Mouse (Mus musculus) left cerebral cortex, postnatal 14 days (tissue): ENCODE measurements around the gene Haus8. TPM values are rescaled to one million over a fixed set of nuclear protein-coding genes. Genes with fewer than 3 reads are reported as not detected.
A peak's percentile ranks its signal among the peaks of the same experiment; 100 is the strongest.
"Not testable (repeated sequence)": the region's sequence is repeated elsewhere in the genome, so short reads cannot be mapped to it uniquely, and the experiment has no call there.

Experiments used
- DNase-seq, 2 experiments: peaks; one replicate each; pipeline ENCODE4 v3.0.0; 2021 to 2022; ENCODE audit warnings: low spot score in 2 of 2, mixed read lengths in 1 of 2
- intact Hi-C: fragments of 180-260 bp; cut with DNase I; formaldehyde crosslinking; loops from one replicate; pipeline ENCODE4 v1.15.1; 2025
- long read RNA-seq, 2 experiments: library from polyadenylated mRNA; stranded (forward); transcript quantifications; one replicate each; pipeline ENCODE4 v2.0.0; 2021
- total RNA-seq, 2 experiments: library from RNA; stranded (reverse); gene quantifications; 2 replicates each; pipeline ENCODE4 v1.2.3; 2021

Haus8 gene
- 10 to 100 TPM; 11.7 to 15.3 TPM for total RNA-seq
- long read RNA-seq, experiment 1, transcript Haus8-201 (11 exons, 2,013 nt) = major isoform, 7 of 14 reads
- long read RNA-seq, experiment 1, partial matches to known transcripts = 1 of 14 reads
- long read RNA-seq, experiment 1, other reads (novel, unspliced or antisense) = 6 of 14 reads
- long read RNA-seq, experiment 2, transcript Haus8-201 (11 exons, 2,013 nt) = major isoform, 7 of 9 reads
- long read RNA-seq, experiment 2, partial matches to known transcripts = 1 of 9 reads
- long read RNA-seq, experiment 2, other reads (novel, unspliced or antisense) = 1 of 9 reads

DNA sequence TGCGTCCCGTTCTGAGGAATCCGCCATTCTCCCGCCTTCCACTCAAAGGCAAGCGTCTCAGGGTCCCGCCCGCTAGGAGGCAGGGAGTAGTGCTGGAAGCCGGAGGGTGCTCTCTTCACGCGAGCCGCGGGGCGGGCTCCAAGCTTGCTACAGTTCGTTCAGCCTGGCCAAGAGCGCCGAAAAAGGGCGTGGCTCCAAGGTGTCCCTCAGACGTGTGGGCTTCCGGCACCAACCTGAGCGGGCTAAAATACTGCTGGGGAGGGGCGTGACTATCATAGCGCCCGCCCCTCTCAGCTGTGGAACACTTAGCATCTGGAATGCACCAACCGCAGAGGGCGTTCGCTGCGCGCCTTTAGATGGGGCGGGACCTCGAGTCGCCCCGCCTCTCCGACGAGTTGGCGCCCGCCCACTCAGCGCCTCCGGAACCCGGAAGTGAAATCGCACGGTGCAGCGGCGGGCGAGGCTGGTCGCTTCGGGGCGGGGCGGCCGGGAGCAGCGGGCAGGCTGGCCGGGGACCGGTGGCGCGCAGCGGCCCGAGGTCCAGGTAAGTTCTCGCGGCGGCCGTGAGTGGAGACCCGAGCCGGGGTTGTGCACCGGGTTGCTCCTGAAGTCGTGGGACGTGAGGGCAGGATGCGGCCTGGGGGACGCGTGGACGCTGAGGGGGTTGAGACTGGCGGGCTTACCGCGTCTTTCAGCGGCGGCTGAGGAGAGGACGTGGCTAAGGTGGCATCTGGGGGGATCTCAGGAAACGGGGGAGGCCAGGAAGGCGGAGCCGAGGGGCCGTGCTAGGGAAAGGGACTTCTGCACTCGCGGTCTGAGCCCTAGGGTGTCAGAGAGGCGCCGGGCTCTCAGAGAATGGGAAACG is at the start of gene Haus8, which contains the start of gene Myo9b:
Gene Haus8 (minus strand): TSS at position 649 of the 865 bp plus-strand sequence.
Gene Myo9b (plus strand): TSS at position 429 of the 865 bp plus-strand sequence.
- intact Hi-C loops = loop anchor here (10.0 kb wide), 1 partner anchor 368 kb away; the partner anchor contains the start of gene Map1s
- DNase-seq = peak; percentile 97 to 99

DNA sequence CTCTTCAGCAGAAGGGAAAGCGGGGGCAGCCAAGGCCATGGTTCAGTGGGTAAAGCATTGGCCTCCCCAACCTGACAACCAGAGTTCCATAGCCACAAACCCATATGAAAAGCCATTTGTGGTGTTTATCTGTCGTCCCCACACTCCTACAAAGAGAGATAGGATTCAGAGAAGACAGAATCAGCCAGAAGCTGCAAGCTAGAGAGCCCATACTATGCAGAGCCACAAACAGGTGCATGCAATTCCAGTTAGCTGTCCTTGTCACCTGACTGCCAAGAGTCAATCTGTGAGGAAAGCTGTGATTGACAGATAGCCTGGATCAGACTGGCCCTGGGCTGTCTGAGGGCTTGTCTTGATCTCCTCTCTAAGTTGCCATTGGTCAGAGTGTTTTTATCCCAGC is 47.0 kb upstream of the Haus8 start:
- intact Hi-C loops = not testable (repeated sequence)

DNA sequence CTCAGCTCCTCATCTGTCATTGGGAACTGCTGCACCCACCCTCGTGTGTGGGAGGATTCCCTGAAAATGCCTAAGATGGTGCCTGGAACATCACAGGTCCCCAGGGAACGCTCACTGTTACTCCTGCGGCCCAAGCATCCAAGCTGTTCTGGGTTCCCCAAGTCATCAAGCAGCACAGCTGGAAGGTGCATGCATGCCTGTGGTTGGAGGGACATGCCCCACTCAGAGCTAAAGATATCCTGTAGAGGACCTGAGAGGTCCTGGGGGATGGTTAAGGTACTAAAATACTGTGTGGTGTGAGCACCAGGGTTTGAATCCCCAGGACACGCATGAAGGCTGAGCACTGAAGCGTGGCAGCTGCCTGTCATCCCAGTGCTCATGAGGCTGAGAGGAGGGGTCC is 45.9 kb upstream of the Haus8 start:
- intact Hi-C loops = not testable (repeated sequence)

More for the DNA sequence above, 47.0 kb upstream of the Haus8 start:
- DNase-seq = not testable (repeated sequence)

DNA sequence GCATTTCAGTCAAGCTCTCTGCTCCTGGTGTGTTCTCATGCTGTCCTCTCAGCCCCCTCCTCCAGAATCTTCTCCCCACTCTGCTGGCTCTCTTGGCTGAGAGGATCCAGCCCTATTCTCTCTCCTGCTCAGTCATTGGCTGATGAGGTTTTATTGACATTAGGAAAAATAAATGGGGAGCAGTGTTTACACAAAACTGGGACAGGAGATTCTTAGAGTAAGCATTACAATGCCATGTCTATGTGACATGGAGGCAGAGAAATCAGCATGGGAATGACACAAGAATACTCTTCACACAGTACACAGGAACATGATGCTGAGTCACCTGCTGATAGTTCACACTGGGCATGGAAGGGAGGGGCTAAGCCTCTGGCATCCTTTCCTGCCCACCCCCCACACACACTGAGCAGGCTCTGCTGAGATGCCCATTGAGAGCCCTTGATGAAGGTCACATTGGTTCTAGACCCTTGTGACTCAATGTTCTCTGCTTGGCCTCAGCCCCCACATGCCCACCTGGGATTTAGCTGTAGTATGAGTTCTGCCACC is 43.8 kb upstream of the Haus8 start:
- no peak for DNase-seq
- intact Hi-C loops = no loop called here

More for the DNA sequence above, 45.9 kb upstream of the Haus8 start:
- not testable (repeated sequence) for DNase-seq

DNA sequence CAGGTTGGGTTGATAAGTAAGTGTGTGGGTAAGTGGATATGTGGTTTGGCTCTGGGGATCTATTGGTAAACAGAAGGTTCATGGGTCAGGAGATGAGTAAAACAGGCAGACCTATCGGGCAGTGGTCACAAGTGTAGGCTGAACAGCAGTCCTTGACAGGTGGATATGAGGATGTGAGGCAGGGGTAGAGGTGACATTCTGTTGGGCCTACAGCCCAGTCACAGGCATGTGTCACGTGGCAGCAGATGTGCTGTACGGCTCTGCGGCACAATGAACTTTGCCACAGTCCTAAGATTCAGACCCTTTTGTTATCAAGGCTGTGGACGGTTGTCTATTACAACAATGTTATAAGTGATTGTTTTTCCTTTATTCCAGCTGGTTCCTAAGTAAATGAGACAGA is 43.2 kb upstream of the Haus8 start:
- no peak for DNase-seq
- intact Hi-C loops = no loop called here

DNA sequence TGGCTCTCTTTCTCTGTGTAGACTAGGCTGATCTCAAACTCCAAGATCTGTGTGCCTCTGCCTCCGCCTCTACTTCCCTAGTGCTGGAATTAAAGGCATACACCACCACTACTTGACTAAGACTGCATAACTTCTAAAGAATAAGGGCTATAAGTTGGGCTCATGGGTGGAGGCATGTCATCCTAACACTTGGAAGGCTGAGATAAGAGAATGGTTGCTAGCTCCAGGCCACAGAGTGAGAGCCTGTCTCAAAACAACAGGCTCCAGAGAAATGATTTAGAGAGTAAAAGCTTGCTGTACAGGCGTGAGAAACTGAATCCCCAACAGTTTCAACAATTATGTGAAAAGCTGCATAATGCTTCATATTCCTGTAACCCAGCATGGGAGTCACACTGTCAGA is 41.2 kb upstream of the Haus8 start:
- intact Hi-C loops = no loop called here
- DNase-seq = no peak

DNA sequence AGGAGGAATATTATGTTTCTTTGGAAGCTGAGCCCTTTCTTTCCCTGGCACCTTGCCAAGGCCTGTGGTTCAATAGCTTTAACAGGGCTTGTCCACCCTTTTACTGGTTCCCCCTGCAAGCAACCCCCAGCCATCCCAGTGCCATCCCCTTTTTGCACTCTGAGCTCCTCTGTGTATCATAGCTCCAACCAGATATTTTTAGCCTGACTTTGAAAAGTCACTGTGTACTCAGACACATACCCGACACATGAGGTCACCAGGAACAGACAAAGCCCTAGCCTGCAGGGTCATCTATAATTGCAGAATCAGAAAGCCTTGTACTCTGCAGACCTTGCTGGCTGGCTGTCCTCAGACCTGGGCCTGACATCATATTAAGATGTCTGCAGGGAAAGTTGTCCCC is 40.0 kb upstream of the Haus8 start:
- intact Hi-C loops = no loop called here
- DNase-seq = peak in 1 of 2 experiments; percentile 10

DNA sequence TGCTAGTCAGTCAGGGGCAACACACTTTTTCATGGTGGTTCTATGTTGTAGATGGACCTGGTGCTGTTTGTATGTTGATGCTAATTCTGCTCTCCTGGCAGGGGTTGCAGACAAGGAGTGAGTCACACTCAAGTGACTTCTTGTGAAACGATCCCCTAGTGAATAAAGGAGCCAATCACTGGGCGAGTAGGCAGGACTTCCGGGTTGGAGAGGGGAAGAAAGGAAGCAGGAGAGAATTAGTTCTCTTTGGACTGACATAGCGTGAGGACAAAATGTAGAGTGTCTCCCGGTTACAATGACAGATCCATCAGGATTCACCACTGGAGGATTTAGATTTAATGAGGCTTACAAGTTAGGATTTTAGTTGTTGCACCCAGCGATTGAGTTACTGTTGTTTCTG is 37.7 kb upstream of the Haus8 start:
- intact Hi-C loops = no loop called here
- DNase-seq = no peak

DNA sequence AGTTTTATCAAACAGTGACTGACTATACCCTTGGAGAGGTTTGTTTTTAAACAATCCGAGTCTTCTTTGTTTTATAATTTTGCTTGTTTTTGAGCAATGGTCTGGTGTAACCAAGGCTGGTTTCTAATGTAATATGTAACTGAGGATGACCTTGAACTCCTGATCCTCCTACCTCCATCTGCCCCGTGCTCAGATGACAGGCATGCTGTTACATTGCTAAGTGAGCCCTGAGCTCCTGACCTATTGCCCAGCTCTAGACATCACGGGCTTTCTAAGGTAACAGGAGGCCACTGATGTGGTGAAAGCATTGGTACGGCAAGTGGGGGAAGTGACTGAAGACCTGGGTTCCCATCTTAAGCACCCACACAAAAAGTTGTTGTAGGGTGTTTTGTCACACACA is 35.2 kb upstream of the Haus8 start:
- no peak for DNase-seq
- intact Hi-C loops = no loop called here

DNA sequence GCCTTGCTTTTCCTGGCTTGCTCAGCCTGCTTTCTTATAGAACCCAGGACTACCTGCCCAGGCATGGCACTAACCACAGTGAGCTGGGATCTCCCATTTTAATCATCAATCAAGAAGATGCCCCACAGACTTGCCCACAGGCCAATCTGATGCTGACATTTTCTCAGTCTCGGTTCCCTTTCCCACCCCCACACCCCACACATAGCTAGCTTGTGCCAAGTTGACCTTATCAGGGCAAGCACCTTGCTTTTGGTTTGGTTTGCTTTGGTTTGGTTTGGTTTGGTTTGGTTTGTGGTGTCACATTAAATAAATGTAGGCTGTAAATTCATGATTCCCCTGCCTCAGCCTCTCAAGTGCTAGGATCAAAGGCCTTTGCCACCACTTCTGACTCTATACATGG is 34.6 kb upstream of the Haus8 start:
- DNase-seq = no peak
- intact Hi-C loops = no loop called here

DNA sequence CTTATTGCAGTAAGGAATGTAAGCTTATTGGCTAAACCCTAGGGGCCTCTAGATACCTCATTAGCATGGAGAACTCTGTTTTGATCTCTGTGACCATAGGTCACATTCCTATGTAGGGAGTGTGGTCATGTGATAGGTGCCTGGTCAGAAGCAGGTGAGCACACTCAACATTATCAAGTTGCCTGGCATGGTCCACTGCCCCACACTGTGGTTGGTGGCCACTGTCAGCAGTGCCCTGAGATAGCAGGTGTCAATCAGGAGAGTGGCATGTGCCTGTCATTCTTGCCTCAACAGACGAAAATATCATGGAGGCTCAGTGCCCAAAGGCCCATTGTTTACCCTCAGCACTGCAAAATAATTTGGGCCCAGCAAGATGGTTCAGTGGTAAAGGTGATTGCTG is 33.3 kb upstream of the Haus8 start:
- intact Hi-C loops = no loop called here

DNA sequence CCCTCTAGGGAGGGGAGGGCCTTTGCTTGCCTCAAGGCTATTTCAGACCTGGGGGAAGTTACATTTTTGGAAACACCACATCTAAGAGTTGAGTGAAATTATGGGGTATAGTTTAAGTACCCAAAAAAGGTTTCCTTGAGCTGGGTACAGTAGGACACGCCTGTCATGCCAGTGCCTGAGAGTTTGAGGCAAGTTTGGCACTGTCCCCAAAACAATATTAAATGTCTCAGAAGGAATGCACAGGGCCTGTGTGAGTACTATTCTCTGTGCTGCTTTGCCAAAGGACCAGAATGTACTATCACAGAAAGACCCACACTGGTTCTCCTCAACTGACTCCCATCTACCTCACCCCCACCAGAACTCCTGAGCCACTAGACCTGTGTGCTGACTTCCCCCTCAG is 30.9 kb upstream of the Haus8 start:
- intact Hi-C loops = no loop called here
- DNase-seq = no peak

More for the DNA sequence above, 33.3 kb upstream of the Haus8 start:
- no peak for DNase-seq

DNA sequence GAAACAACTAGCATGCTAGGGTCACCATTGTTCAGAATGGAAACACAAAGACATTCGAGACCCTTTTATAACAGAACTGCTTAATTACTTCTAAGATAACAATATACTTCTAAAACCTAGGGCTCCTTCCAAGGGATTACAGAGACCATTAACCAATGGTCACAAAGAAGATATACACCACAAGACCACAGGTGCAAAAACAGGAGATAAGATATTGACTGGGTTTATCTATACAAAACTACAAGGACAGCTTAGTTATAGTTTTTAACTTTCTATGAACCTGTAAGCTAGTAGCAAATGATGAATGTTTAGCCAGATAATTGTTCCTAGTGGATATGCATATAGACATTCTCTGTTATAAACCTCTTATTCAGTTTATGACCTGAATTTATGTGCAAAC is 30.1 kb upstream of the Haus8 start:
- intact Hi-C loops = no loop called here
- no peak for DNase-seq

DNA sequence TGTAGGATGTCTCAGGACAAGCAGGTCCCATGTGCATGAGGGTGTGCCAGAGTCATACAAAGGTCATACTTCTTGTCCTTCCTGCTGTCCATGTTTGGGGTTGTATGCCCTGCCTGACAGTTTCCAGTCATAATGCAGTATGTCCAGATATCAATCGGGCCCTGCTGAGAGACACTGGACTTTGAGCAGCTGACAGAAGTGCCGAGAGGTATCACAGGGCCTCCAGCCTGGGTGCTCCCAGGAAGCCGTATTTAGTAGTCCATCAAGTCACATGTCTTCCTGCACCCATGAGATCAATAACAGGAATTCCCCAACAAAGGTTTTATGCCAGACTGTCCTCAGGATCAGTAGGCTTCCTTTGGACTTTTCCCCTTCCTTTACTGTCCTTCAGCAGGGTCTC is 27.0 kb upstream of the Haus8 start:
- no peak for DNase-seq
- intact Hi-C loops = no loop called here

DNA sequence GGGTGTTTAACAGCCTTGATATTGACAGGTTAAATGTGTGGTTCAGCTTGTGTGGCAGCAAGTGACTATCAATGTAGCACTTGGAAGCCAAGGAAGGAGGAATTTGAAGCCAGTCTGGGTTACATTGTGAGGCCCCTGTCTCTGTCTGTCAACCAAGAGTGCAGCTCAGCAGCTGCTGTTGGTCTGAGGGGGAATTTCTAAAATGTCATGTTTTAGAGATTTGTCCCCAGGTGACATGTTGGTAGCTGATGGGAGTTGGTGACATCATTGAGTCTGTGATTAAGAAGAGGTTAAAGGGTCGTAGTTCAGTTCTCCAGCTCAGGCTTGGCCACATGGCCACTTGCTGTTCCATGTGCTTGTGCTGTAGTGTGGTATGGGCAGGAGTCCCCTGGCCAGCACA is 24.7 kb upstream of the Haus8 start:
- intact Hi-C loops = no loop called here
- no peak for DNase-seq

DNA sequence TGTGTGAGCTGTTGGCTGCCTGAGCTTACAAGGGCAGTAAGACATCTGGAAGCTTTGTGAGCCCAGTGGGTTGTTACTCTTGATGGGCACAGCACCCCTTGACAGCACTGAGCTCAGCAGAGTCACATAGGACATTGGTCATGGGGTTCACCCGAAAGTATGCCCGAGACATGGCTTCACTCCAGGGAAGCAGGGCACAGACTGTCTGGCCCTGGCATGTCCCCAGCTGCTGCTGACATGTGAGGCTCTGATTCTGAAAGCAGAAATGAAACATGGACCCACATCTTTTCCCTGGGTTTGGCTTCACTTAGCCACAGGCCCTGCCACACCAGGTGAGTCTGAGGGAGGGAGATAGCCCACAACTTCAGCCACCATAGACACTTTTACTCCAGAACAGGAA is 24.1 kb upstream of the Haus8 start:
- intact Hi-C loops = no loop called here
- no peak for DNase-seq

DNA sequence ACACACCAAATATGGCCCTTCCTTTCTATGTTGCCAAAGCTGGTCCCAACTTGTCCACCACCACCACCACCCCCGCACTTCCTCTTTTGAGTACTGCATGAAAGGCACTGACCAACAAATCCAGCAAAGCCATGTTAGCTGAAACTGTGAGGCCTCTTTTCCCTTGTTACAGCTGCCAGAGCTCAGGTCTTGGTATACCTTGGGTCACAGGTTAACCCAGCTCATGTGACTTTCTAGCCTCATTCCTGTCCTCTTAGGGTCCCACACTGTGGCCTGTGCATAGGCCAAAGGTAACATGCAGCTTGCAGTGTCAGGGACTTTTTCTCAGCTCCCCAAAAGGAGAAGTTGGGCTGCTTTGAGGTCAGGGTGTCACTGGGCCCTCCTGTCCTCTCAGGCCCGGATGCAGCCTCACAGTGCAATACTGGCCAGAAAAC is 23.5 kb upstream of the Haus8 start:
- DNase-seq = no peak
- intact Hi-C loops = no loop called here

DNA sequence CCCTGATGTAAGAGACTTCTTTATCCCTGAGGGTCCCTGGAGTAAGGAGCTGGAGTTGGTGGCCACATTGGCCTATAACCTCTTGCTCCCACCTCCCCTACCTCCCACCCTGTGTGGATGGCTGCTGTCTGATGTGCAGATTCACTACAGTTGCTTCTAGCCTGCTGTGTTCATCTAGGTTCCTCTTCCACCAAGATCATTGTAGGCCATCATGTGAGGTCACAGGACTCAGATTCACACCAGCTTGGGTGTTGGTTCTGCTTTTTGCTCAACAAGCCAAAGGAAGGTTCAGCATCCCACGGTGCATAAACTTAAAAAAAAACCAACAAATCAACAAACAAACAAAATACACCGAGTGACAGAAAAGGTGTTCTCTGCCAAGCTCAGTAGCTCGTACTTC is 21.2 kb upstream of the Haus8 start:
- DNase-seq, intact Hi-C loops: not testable (repeated sequence)

DNA sequence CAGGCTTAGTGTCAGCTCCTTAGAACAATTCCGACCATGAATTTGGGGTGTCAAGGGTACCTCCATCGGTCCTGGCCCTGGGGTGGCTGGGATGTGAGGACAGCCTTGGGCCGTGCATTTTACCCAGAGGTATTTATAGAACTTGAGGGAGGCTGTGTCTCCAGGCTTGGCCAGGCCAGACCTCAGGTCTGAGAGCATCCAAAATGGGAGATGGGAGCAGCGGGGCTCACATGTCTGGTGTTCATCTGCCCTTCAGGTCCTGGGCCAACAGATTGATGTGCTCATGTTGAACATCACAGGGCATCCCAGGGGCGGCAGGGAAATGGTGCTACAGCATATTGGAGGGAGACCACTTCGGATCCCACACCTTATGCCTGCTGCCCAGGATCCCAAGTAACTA is 18.6 kb upstream of the Haus8 start:
- no peak for DNase-seq
- intact Hi-C loops = no loop called here

DNA sequence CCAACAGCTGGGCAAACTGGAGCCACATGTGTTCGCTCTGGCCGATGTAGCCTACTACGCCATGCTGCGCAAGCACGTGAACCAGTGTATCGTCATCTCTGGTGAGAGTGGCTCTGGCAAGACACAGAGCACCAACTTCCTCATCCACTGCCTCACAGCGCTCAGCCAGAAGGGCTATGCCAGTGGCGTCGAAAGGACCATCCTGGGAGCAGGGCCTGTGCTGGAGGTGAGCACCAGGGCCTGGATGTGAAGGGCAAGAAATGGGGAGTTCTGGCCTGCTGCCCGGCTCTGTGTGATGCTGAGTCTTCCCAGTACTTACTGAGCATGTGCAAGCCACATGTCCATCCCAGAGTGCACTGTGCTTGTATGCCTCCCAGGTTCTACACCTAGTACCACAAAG is 18.2 kb upstream of the Haus8 start:
- intact Hi-C loops = no loop called here
- no peak for DNase-seq
